Mouse (Mus musculus): ENCODE data around the gene Padi4. TPM values are rescaled to one million over a fixed set of nuclear protein-coding genes. Genes with fewer than 3 reads are reported as not detected.

Gene Padi4
- 1.8 and 2.1 TPM in 2 replicates for polyA plus RNA-seq (2014; fragmentation: Nextera tagmentation; extraction: Ambion mirVana)

- 82% methylated on average over 21 of the region's 21 CpGs for WGBS
- H3K27ac ChIP-seq (ENCODE audit: low read depth): no peak within 1 kb of the TSS
- no peak within 1 kb of the TSS for H3K9ac ChIP-seq
- H3K9me3 ChIP-seq (ENCODE audit: low read depth, low read length): no peaks in the 10 kb centered on the region
- H3K36me3 ChIP-seq (ENCODE audit: insufficient read depth): no peaks in the 10 kb centered on the region
- no peaks in the 10 kb centered on the region for H3K27me3 ChIP-seq (ENCODE audit: insufficient read depth, low read length)
- no peaks in the 10 kb centered on the region for H3K4me1 ChIP-seq (ENCODE audit: insufficient read depth)
- no peak for TF ChIP-seq CTCF (IDR thresholded peaks at IDR 0.05; ENCODE audit: low read depth)
- H3K4me2 ChIP-seq: no peak within 1 kb of the TSS
- DNase-seq (no peak), ATAC-seq (ENCODE audit: insufficient read depth) (no peak)
- no peak within 1 kb of the TSS for H3K4me3 ChIP-seq (ENCODE audit: low read depth, low read length)
Measured at GRCm38 (mm10) chr4:140774025-140774800, at the start of gene Padi4. Padi4 (minus strand) TSS chr4:140774236.

GRCm38 (mm10) chr4:140821988-140822387 is 48.0 kb upstream of the Padi4 start:
- Histone ChIP-seq H3K4me1 (ENCODE audit: insufficient read depth) (no peaks in the 10 kb centered on the region), H3K4me2 (no peak overlapping the region), H3K9ac (no peak overlapping the region), H3K36me3 (ENCODE audit: insufficient read depth) (no peaks in the 10 kb centered on the region), H3K4me3 (ENCODE audit: low read depth, low read length) (no peak overlapping the region), H3K9me3 (ENCODE audit: low read depth, low read length) (peaks cover 11% of the 10 kb centered on the region; the same call in 1 of the 2 replicates), H3K27ac (ENCODE audit: low read depth) (no peak overlapping the region), H3K27me3 (ENCODE audit: insufficient read depth, low read length) (no peaks in the 10 kb centered on the region)
- DNase-seq (peak; percentile 58), ATAC-seq (ENCODE audit: insufficient read depth) (no peak)
- TF ChIP-seq CTCF (IDR thresholded peaks at IDR 0.05; ENCODE audit: low read depth): peak; percentile 58
- 72% methylated on average over 5 of the region's 5 CpGs for WGBS

- H3K27ac ChIP-seq (ENCODE audit: low read depth): no peak overlapping the region
- ATAC-seq (ENCODE audit: insufficient read depth) (no peak), DNase-seq (no peak)
- H3K9me3 ChIP-seq (ENCODE audit: low read depth, low read length): no peaks in the 10 kb centered on the region
- WGBS: 93% methylated on average over 8 of the region's 8 CpGs
- no peaks in the 10 kb centered on the region for H3K27me3 ChIP-seq (ENCODE audit: insufficient read depth, low read length)
- peaks cover 2% of the 10 kb centered on the region; the same call in 1 of the 2 replicates for H3K4me1 ChIP-seq (ENCODE audit: insufficient read depth)
- no peak overlapping the region for H3K4me3 ChIP-seq (ENCODE audit: low read depth, low read length)
- H3K9ac ChIP-seq: no peak overlapping the region
- no peaks in the 10 kb centered on the region for H3K36me3 ChIP-seq (ENCODE audit: insufficient read depth)
- no peak overlapping the region for H3K4me2 ChIP-seq
- no peak for TF ChIP-seq CTCF (IDR thresholded peaks at IDR 0.05; ENCODE audit: low read depth)
Measured at GRCm38 (mm10) chr4:140817413-140817812, 43.4 kb upstream of the Padi4 start.

DNA sequence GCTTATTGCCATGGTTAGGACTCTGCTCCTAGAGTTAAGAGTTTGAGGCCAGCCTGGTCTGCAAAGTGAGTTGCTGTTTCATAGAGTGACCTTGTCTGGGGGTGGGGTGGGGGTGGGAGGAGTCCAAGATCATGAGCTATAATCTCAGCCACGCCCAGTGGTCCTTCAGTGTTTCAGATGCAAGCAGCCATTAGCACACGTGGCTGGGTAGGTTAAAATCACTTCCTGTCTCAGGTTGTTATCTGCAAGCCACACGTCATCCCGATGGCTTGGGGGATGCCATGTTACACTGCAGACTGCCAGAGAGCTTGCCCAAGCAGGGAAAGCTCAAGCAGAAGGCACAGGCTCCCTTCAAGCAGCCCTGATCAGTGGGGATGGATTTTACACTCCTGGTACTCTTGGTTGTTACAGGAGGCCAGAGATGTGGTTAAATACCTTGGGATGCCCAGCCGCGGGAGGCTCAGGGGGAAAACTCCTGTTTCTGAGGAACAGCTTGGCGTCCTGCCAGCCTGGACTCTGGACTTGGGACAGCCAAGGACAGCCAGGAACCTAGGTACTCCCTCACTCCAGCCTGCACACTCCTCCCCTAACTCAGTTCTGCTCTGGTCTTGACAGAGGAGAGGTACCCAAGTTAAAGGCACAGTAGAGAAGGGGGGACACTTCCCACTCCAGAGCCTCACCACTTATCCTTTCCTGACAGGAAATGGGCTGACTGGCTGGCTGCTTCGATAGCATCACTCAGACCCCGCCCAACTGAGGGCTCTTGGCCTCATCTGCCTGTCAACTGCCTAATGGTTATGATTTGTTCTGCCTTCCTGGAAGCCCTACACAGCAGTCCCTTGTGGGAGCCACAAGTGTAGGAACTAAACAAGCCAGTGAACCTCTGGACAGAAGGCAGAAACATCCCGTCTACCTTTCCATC is 42.2 kb upstream of the Padi4 start:
- H3K4me3 ChIP-seq (ENCODE audit: low read depth, low read length): no peak overlapping the region
- H3K36me3 ChIP-seq (ENCODE audit: insufficient read depth): no peaks in the 10 kb centered on the region
- DNase-seq (peak; percentile 60), ATAC-seq (ENCODE audit: insufficient read depth) (no peak; the same call in 1 of the 2 replicates)
- WGBS: 31% methylated on average over 10 of the region's 10 CpGs
- H3K4me1 ChIP-seq (ENCODE audit: insufficient read depth): peaks cover 2% of the 10 kb centered on the region; the same call in 1 of the 2 replicates
- no peak overlapping the region for H3K4me2 ChIP-seq
- no peaks in the 10 kb centered on the region for H3K27me3 ChIP-seq (ENCODE audit: insufficient read depth, low read length)
- no peak for TF ChIP-seq CTCF (IDR thresholded peaks at IDR 0.05; ENCODE audit: low read depth)
- no peak overlapping the region for H3K27ac ChIP-seq (ENCODE audit: low read depth)
- H3K9ac ChIP-seq: no peak overlapping the region
- H3K9me3 ChIP-seq (ENCODE audit: low read depth, low read length): no peaks in the 10 kb centered on the region

GRCm38 (mm10) chr4:140815496-140815895 is 41.5 kb upstream of the Padi4 start:
- Histone ChIP-seq H3K9ac (no peak overlapping the region), H3K4me1 (ENCODE audit: insufficient read depth) (peaks cover 2% of the 10 kb centered on the region; the same call in 1 of the 2 replicates), H3K9me3 (ENCODE audit: low read depth, low read length) (no peaks in the 10 kb centered on the region), H3K27ac (ENCODE audit: low read depth) (no peak overlapping the region), H3K36me3 (ENCODE audit: insufficient read depth) (no peaks in the 10 kb centered on the region), H3K4me2 (no peak overlapping the region), H3K27me3 (ENCODE audit: insufficient read depth, low read length) (no peaks in the 10 kb centered on the region), H3K4me3 (ENCODE audit: low read depth, low read length) (no peak overlapping the region)
- no peak for DNase-seq
- no peak for TF ChIP-seq CTCF (IDR thresholded peaks at IDR 0.05; ENCODE audit: low read depth)
- 40% methylated on average over 5 of the region's 5 CpGs for WGBS
- no peak for ATAC-seq (ENCODE audit: insufficient read depth)

DNA sequence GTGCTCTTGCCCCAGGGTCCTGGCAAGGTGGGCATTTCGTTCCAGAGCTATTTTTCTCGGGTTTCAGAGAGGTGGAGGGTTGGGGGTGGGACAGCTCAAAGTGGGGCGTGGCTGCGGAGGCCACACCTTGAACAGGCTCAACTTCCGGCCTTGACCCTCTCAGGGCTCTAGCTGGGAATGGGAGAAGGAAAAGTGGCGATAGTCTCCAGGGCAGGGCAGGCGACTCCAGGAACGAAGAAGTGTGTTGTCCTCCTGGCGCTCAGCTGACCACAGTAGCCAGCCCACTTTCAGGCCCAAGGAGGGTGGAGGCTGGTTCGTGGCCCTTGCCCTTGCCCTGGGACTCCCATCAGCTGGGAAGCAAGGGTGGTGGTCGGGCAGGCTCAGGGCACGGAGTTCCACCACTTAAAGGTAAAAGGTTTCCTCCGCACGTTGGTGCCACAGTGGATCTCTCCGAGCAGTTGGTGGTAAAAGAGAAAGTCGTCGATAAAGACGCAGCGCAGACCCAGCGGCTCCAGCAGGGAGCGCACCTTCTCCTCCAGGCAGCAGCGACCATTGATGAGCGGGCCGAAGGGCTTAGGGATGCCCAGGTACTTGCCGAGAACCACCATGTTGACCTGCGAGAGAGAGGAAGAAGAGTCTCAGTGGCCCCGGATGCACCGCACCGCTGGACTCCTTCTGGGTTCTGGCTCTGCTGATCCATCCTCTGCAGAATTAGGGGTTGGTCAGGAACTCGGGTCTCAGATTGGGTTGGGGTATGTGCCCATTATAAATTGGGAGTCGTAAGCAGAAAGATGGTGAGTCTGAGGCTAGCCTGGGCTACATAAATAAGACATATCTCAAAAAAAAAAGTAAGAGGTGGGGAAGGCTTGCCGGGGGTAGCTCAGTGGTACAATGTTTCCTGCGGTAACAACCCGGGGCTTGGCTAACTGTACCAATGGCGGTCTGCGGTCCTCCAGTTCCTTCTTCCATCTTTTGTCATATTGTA is 40.5 kb upstream of the Padi4 start:
- Histone ChIP-seq H3K9me3 (ENCODE audit: low read depth, low read length) (no peaks in the 10 kb centered on the region), H3K27ac (ENCODE audit: low read depth) (no peak overlapping the region), H3K4me1 (ENCODE audit: insufficient read depth) (peaks cover 2% of the 10 kb centered on the region; the same call in 1 of the 2 replicates), H3K27me3 (ENCODE audit: insufficient read depth, low read length) (no peaks in the 10 kb centered on the region), H3K9ac (peak overlapping the region; percentile 52), H3K4me2 (peak overlapping the region; percentile 72), H3K4me3 (ENCODE audit: low read depth, low read length) (peak overlapping the region; percentile 36), H3K36me3 (ENCODE audit: insufficient read depth) (no peaks in the 10 kb centered on the region)
- DNase-seq (peak; percentile 53), ATAC-seq (ENCODE audit: insufficient read depth) (peak; percentile 70)
- WGBS: 29% methylated on average over 36 of the region's 36 CpGs
- TF ChIP-seq CTCF (IDR thresholded peaks at IDR 0.05; ENCODE audit: low read depth): peak; percentile 67
